Mouse (Mus musculus): ENCODE measurements at regions not wholly inside any gene's neighbourhood (a gene's known extent, or its start where the extent isn't known, plus 50 kb on each side); places are given as distances from the start of the nearest gene placed in this dataset.

DNA sequence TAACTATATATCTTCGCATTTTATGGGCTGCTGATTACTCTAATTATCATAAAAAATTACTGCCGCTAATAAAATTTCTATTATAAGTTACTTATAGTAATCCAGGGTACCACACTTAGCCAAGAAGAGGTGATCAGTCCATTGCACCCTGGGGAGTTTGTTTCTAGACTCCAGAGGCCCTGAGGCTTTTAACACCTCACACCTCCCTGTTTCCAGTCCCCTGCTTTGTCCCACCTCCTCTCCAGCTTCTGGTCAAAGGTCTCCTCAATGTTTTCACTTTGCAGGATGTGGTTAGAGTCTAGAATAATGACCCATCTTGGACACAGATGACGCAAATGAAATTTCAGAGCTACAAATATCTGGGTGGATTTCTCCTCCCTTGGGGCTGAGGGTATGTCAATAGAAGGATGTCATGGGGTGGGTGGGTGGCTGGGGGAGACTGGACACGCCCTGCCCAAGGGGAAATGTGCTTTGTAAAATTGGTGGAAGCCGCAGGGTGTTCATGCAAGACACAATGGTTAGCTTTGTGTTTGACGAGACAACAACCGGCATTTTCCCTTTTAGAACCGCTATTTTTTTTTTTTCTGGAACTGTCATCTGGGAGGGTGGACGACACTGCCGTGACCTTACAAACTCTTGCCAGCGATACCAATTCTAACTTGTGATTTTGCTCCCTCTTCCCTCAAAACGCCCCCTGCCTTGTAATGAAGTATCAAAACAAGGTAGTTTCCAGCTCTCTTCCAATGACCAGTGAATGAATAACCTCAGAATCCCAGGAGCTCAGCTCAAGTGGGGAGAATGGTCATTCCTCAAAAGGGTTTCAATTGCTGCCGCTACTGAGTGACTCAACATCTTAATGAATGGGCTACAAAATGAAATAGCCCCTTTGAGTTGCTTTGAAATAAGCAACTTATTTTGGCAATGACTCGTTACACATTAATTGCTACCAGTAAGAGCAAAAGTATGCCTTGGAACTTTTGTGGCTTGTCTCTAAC, 207.0 kb upstream of the Irx3 start:
- no peak for DNase-seq
- intact Hi-C loops (cut with DNase I): no loop called here

DNA sequence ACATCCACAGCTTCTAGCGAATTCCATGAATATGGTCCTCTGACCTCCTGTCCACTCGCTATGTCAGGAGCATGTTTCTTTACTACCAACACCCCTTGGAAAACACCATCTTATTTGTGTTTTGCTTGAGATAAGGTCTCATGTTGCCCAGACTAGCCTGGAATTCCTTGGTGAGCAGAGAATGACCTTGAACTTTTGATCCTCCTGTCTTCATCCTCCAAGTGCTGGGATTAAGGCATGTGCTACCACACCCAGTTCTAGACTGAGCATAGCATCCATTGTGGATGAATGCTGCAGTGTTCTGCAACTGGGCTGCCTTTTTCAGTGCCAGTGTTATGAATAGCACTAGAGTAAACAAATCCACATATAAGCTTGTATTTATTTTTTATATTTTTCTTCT, 203.2 kb upstream of the Irx3 start:
- no peak for DNase-seq
- intact Hi-C loops (cut with DNase I): no loop called here

DNA sequence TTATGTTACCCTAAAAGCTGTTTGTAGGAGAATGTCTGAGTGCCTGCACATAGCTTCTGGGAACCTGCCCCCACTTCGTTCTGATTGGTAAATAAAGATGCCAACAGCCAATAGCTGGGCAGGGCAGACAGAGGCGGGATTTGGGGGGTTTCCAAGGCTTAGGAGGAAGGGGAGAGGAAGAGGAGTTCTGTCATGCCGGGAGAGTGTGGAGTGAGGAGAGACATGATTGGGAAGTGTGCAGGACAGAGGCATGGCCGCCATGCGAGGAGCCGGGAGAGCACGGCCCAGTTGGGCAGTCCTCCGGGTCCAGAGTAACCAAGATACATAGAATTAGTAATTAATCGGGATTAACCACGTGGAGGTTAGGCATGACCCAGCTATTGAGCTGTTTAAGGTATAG, 202.7 kb upstream of the Irx3 start:
- no peak for DNase-seq
- intact Hi-C loops (cut with DNase I): no loop called here

DNA sequence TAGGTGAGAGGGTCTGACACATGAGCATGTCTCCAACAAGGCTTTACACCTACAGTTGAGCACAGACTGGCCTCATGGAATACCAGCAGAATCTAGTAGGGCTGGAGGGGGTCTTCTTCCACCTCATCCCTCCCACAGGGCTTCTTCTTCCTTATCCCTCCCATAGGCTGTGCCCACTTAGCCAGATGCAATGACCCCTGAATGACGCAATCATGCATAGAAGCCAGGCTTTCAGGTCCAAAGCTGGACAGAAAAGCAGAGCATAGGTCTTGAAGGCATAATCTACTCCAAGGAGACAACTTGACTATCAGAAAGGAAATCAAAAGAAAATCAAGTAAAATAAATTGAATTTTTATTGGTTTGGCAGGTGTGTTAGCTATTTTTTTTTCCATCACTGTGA, 198.5 kb upstream of the Irx3 start:
- intact Hi-C loops (cut with DNase I): no loop called here
- DNase-seq: no peak

DNA sequence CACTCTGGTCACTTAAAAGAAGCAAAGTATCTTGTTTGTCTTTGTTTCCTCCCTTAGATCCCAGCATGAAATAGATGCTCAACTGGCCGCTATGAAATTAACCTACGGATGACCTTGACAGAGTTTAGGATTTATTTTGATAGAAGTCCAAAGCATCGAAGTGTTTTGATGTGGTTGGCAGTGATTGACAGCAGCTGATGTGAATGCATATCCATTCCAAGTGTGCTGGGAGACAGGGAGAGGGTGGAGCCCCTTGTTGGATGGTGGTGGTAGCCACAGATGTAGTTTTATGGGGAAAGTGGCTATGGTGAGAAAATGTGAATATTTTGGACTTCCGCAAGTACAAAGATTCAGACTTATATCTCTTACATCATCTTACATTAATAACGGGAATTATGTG, 197.8 kb upstream of the Irx3 start:
- intact Hi-C loops (cut with DNase I): no loop called here
- DNase-seq: no peak

DNA sequence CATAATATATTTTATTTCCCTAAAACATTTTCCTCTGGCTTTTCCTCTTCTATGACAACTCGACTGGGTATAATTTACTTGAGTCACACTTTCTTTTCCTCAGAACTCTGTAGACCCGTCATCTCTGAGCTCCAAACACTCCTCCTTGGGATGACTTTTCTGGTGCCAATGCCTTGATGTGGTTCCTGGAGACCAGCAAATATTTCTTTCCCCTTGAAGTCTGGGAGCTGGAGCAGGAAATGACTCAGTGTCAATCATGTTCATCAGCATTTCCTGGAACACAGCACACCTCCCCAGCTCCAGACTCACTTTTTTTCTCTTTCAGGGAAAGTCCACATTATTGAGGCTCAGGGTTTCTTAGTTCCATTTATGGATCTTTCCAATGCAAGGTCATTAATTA, 197.3 kb upstream of the Irx3 start:
- intact Hi-C loops (cut with DNase I): no loop called here
- DNase-seq: no peak

DNA sequence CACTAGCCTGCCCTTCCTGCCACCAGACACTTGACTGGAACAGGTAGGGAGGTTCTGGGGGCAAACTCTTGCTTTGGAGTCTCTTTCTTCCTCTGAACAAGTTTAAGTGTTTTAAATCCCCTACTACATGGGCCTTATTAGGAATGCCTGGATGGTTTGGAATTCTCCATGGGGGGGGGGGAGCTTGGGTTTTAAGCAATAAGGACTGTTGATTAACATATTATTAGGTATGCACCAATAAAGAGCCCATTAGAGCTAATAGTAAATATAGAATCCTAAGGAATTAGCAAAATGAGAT, 196.0 kb upstream of the Irx3 start:
- intact Hi-C loops (cut with DNase I): no loop called here
- DNase-seq: no peak

DNA sequence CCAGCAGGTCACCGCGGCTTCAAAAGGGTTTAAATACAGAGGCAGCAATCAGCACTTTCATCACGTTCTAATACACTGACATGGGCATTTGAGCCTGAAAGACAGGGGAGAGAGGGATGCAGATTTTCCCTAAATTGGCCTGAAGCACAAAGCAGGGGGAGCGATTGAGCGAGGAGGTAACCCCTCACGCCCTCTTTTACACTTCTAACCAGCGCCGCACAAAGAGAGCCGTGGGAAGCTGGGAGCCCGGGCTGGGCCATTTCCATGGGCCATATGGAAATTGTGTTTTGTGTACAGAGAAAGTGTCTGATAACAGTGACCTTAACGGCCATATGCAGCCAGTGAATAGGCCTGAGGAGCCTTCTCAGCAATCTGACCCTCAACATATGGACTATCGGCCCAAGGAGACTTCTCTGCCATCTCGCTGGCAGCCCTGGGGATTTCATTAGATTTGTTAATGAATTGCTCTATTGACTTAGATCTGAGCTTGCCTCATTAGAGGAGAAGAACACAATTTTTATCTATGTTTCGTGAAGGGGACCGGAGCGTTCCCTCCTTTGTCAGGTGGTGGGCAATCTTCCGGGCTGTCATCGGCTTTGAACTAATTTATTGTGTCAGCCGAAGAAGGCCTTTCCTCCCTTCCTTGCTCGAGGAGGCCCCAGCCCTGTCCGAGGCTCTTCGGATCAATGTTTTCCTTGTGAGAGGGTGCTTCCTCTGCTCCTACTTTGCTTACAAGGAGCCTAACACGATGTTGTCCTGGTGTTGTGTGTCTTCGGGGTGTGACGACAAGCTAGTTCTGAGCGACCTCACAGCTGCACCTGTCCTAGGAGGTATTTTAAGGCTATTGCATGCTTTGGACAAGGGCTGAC, 195.4 kb upstream of the Irx3 start:
- no peak for DNase-seq
- intact Hi-C loops (cut with DNase I): no loop called here

DNA sequence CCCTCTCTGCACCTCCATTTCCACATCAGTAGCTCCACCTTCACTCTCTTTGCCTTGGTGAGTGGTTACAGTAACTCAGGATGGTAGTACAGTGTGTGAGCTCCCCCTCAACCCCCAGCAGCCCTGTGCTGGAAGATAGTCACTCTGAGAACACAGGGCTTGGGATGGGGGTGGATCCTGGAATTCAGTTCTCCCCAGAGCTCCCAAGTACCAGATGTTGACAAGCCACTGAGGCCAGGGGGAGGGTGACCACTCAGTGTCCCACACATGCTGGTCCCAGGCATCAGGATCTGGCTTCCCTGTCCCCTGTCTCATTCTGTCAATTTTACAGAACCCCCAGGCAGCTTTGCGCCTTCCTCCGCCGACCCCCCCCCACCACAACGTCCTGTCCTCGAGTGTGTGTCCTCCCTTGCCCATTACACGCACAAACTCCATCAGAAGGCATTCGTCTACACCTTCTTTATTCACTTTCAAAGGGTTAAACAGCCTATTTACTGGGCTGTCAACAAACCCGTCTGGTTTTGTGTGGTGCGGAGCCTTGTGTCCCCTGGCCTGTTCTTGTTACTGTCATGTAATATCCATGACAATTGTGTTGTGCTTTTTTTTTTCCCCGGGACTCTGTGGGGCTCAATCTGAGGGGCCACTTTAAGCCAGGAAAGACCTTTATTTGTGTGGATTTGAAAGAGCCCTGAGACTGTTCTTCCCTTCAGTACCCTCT, 194.6 kb upstream of the Irx3 start:
- intact Hi-C loops (cut with DNase I): no loop called here
- DNase-seq: no peak

DNA sequence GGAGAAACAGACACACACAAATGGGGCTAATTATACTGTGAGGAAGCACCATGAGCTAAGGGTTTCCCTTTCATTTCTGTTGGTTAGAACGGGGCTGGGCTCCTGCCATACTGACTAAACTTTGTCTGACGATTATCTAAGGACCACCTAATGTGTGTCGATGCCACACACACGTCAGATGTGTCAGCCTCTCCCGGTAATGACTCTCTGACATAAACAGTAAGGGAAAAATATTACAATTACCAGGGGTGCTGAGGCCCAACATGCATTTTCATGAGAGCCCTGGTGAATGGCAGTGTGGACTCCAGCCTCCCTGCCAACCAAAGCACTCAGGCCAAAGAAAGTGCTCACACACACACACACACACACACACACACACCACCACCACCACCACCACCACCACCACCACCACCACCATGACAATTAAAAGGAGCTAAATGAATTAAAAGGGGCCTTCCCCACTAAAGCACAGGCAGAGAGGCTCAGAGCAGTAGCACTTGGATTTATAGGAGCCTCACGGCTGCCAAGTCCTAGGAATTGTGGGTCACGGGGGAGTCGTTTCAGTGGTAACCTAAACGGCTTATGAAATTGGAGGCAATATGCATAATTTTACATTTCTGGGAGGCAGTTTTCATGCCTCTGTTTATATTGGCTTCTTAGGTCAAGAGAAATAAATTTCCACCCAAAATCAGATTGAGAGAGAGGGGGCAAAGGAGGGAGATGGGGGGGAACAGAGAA, 193.7 kb upstream of the Irx3 start:
- intact Hi-C loops (cut with DNase I): no loop called here
- DNase-seq: no peak

DNA sequence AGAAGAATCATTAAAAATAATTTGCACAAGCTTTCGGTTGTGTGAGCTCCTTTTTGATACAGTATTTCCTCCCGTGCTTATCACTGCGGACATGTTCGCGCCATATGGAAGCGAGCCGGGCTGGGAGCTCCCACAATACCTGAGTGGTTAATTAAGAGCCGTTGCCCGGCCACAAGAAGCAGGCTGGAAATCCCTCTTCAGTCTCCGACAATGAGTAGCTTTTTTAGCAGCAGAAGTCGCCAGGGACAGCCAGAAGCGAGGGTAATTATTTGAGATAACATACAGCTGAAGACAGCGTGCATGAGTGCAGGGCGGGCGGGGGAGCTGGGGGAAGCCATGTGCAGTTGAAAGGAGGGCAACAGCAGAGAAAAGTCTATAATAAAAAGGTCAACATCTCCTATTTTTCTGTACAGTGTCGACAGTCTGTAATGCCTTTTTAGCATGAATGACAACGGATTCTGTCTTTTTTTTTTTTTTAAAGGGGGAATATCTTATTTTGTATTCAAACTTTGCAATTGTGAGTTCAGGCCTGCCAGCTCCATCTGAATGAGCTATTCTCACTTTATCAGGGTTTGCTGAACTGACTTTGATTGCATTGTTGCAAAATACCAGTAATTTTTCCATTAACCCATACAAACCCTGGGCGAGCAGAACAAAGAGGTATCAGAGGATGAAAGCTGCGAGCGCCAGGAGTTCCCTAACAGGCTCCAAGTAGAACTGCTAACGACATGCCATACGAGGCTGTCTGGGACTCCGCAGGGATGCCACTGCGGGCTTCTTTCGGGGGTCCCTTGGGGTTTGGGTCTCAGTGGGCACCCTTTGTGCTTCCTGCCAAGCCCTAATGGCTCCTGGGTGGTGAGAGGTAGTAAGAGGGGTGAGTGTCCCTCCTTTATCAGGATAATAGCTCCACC, 189.9 kb upstream of the Irx3 start:
- DNase-seq: no peak
- intact Hi-C loops (cut with DNase I): no loop called here

DNA sequence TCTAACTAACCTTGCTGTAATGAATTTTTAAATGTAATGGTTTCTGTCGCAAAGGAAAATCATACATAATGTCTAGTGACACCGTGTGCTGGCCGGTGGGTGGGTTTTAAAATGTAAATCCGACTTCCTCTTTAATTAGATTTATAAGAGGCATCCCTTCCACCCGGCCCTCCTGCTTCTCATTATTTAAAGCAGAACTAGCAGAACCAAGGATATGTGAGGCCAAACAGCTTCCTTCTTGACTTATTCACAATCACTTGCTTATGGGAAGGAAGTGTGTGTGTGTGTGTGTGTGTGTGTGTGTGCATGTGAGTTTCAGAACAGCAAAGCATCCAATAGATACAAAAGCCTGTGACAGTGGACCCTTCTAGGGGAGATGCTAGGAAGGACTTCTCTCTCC, 189.1 kb upstream of the Irx3 start:
- intact Hi-C loops (cut with DNase I): no loop called here
- DNase-seq: no peak

DNA sequence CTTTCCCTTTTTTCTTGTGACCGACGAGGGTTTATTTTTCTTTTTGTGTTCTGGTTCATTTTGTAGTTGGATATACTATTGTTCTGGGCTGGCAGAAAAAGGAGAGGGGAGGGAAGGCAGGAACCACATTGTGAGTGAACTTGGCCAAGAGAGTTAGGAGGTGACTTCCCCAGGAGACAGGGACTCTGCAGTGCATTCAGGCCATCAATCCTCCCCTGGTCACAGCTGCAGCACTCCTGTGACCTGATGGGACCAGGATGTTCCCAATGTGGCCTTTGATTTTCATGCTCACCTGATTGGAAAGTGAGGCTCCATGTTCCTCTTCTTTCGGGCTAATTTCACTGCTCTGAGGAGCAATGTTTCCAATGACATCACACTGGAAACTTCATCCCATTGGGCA, 188.2 kb upstream of the Irx3 start:
- intact Hi-C loops (cut with DNase I): no loop called here
- no peak for DNase-seq

DNA sequence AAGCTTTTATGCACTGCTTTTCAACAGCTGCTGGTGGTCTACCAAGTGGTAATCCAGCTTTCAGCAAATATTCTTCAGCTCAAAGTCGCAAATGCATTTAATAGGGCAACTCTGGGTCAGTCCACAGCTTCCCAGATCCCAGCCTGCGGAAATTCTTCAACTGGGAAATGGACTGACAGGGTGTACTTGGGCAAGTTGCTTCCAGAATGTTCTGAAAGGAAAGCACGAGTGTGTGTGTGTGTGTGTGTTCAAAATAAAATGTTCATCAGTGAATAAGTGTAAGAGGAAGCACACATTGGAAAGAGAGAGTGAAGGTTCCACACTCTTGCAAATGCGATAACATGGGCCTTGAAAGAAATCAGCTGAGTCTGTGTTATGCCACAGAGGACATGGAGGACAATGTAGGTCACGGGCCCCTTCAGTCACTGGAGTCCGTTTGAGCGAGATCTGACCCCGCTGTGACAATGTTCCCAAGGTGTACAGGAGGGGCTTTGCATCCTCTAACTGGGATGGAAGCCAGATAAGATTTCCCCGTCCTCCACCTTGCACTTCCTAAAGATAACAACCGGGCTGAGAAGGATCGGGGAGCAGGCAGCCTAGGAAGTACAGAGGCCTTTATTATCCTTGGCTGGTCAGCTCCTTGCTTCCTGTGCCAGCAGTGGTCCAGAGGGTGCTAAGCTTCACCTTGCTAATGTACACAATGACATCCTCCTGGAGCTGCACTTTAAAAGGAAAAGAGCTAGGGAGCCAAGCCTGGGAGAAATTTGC, 187.2 kb upstream of the Irx3 start:
- no peak for DNase-seq
- intact Hi-C loops (cut with DNase I): no loop called here

DNA sequence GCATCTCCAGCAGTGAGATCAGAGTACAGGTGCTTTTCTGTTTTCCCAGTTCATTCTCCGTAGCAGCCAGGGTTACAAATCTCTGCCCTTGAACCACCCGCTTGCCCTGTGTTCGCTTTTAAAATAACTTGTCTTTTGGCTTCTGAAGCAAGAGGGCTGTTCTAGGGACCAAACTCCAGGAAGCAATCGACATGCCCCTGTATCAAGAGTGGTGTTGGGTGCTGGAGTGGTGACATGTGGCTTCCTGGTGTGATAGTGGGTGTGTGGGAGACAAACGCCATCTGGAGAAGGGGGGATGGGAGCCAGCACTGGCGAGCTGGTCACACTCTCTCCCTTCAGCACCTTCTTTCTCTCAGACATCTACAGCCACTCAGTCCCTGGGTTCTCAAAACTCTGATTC, 186.0 kb upstream of the Irx3 start:
- intact Hi-C loops (cut with DNase I): no loop called here
- DNase-seq: no peak

DNA sequence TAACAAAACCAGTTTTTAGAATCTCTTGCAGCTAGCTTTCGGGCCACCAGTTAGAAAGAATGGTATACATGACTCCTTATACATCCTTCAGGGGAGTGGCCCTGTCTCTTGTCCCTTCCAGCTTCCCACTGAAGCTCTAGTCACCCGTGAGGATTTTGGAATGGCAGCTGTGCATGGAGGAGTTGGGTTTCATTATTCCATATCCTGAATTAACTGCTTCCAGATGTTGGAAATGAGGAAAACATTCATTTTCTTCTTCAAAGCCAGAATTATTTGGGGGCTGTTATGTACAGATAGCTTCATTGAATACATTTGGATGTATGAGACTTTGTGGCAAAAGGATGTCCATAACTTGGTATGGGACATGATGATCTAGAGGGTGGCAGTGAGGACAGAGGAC, 181.3 kb upstream of the Irx3 start:
- intact Hi-C loops (cut with DNase I): no loop called here
- no peak for DNase-seq

DNA sequence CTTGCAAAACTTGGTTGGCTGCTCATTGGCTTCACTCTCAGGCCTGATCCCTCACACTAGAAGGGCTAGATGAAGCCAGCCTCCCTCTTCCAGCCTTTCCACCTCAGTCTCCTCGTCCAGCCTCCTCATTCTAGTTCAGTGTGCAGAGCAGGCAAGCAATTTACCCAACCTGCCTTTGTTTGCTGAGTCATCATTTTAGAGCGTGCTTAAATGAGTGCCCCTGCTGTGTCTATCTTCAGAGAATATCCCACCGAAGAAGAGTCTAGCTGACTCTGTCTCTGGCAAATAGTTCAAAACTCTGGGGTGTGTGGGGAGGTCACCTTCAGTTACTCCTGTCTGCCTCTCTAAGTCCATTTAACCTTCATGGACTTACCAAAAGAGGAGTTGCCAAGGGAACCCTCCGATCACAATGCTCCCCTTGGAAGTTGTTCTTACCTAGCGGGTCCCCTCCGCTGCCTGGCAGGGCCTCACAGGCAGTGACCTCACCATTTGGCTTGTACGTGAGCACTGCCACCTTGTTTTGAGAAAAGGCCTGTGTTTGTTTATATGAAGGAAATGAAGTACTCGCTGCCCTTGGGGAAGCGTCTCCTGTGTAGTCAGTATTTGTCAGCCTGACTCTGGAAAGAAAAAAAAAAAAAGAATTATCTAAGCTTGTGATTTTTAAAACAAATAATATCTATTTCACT, 175.2 kb upstream of the Irx3 start:
- intact Hi-C loops (cut with DNase I): no loop called here
- DNase-seq: no peak

DNA sequence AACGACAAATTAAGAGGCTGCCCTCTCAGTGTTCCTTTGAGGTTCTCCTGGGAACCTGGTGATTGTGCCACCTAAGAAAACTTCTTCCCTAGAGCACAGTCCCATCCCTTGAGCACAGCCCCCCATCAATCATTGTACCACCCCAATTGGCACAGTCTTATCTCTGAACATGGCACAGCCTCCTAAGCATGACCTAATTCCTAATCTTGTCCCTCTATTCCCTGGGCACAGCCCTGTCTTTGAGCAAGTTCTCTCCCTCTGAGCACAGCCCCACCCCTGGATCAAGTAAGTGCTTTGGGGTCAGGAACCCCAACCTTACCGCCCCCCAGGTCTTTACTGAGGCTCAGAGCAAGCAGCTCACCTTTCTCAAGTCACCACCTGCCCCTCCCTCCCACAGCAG, 173.6 kb upstream of the Irx3 start:
- no peak for DNase-seq
- intact Hi-C loops (cut with DNase I): no loop called here

All from left cerebral cortex, postnatal 4 days (tissue).